Mouse (Mus musculus): ENCODE measurements around the gene Scd2. TPM values are rescaled to one million over a fixed set of nuclear protein-coding genes. Genes with fewer than 3 reads are reported as not detected.
A peak's percentile ranks its signal among the peaks of the same experiment; 100 is the strongest.

Scd2 gene
- total and polyA plus RNA-seq, 3 experiments: 47.4 to 593 (median 392) TPM

DNA sequence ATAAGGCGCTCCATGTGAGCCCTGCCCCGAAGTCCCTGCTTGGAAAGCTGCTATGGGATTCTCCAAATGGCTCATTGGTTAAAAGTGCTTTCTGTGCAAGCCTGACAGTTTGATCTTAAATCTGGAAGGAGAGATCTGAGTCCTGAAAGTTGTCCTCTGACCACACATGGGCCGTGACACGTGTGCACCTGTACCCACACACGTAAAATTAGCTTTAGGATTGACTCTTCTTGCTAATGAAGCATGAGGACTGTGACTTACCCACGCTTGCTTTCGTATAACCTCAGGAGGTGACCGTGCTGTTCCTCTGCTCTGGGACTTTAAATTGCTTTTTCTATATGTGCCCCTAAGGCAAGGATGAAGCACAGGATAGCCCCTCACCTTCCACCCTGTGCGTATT is 5.6 kb downstream of the Scd2 start:
- Histone ChIP-seq H3K4me1 (ENCODE audit: control insufficient read depth in 1 of 2, insufficient read depth in 2 of 2, low read length in 2 of 2) (peaks cover 4 to 63% of the 10 kb centered on the region in 2 experiments), H3K9me3 (replicated peaks; ENCODE audit: insufficient read depth, low read length) (no peaks in the 10 kb centered on the region), H3K79me2 (ENCODE audit: control insufficient read depth, insufficient read depth, low read length, poor library complexity) (peaks cover 58% of the 10 kb centered on the region), H3K4me3 (ENCODE audit: control insufficient read depth in 1 of 2, insufficient read depth in 1 of 2, low read depth in 2 of 2, low read length in 2 of 2) (peak overlapping the region; percentile 16 to 80; a peak in 2 of 4 replicates), H3K27ac (ENCODE audit: control insufficient read depth, low read depth, low read length) (peak overlapping the region; percentile 13), H3K27me3 (ENCODE audit: control insufficient read depth in 1 of 2, insufficient read depth in 2 of 2, low read length in 2 of 2) (no peaks in the 10 kb centered on the region), H3K36me3 (ENCODE audit: control insufficient read depth in 1 of 2, insufficient read depth in 2 of 2, low read length in 2 of 2) (peaks cover 56 to 65% of the 10 kb centered on the region in 2 experiments), H3K9ac (ENCODE audit: control insufficient read depth, low read depth, low read length, poor library complexity, severe bottlenecking) (peak overlapping the region; percentile 39)
- DNase-seq (ENCODE audit: low read depth, low spot score): no peak
- TF ChIP-seq MXI1 (IDR thresholded peaks at IDR 0.05; ENCODE audit: low read depth, low read length): peak; percentile 58; the same call in 1 of the 2 replicates
- no peak for TF ChIP-seq CHD2 (IDR thresholded peaks at IDR 0.05; ENCODE audit: low read length)
- TF ChIP-seq CHD1 (IDR thresholded peaks at IDR 0.05; ENCODE audit: low read depth, low read length): 0 out of 2 replicates have a peak, but pooled peaks have one; percentile 15

DNA sequence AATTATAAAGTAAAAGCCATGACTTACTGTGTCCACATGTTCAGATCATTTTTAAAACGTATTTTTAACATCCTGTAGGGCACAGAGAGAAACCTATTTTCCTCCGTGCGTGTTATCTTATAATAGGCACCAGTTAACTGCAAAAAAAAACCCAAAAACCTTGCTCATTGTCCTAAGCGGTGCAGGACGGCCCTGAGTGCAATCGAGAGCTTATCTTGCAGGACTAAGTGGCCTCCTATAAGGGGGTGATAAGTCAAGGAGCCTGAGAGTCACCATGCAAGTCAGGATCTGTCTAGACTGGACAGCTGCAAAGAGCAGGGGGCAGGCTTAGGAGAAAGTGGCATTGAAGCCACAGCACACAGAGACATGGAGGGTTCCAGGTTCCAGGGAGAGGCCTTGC is 6.4 kb downstream of the Scd2 start:
- Histone ChIP-seq H3K79me2 (ENCODE audit: control insufficient read depth, insufficient read depth, low read length, poor library complexity) (peaks cover 49% of the 10 kb centered on the region), H3K4me1 (ENCODE audit: control insufficient read depth in 1 of 2, insufficient read depth in 2 of 2, low read length in 2 of 2) (peaks cover 4 to 63% of the 10 kb centered on the region in 2 experiments), H3K27ac (ENCODE audit: control insufficient read depth, low read depth, low read length) (peak overlapping the region; percentile 21), H3K36me3 (ENCODE audit: control insufficient read depth in 1 of 2, insufficient read depth in 2 of 2, low read length in 2 of 2) (peaks cover 56 to 72% of the 10 kb centered on the region in 2 experiments), H3K9me3 (replicated peaks; ENCODE audit: insufficient read depth, low read length) (no peaks in the 10 kb centered on the region), H3K4me3 (ENCODE audit: control insufficient read depth in 1 of 2, insufficient read depth in 1 of 2, low read depth in 2 of 2, low read length in 2 of 2) (peak overlapping the region in 1 of 2 experiments; percentile 18; a peak in 1 of 4 replicates), H3K9ac (ENCODE audit: control insufficient read depth, low read depth, low read length, poor library complexity, severe bottlenecking) (peak overlapping the region; percentile 10), H3K27me3 (ENCODE audit: control insufficient read depth in 1 of 2, insufficient read depth in 2 of 2, low read length in 2 of 2) (no peaks in the 10 kb centered on the region)
- peak; percentile 57 for DNase-seq (ENCODE audit: low read depth, low spot score)
- TF ChIP-seq MAFK (IDR thresholded peaks at IDR 0.05; ENCODE audit: borderline replicate concordance, low read depth, low read length) (0 out of 2 replicates have a peak, but pooled peaks have one; percentile 9), RAD21 (IDR thresholded peaks at IDR 0.05; ENCODE audit: low read depth, low read length) (no peak), ZC3H11A (IDR thresholded peaks at IDR 0.05; ENCODE audit: low read depth, low read length) (no peak), RCOR1 (IDR thresholded peaks at IDR 0.05; ENCODE audit: low read depth, low read length) (0 out of 2 replicates have a peak, but pooled peaks have one; percentile 22), BHLHE40 (IDR thresholded peaks at IDR 0.05; ENCODE audit: borderline replicate concordance, low read depth, low read length) (no peak), MAZ (IDR thresholded peaks at IDR 0.05; ENCODE audit: low read depth, low read length) (no peak), ETS1 (IDR thresholded peaks at IDR 0.05; ENCODE audit: low read depth, low read length) (peak; percentile 32; the same call in 1 of the 2 replicates), ELF1 (IDR thresholded peaks at IDR 0.05; ENCODE audit: low read depth, low read length) (no peak), UBTF (IDR thresholded peaks at IDR 0.05; ENCODE audit: borderline replicate concordance, insufficient read depth, low read depth, low read length) (no peak), E2F4 (IDR thresholded peaks at IDR 0.05; ENCODE audit: borderline replicate concordance, low read depth, low read length) (no peak), MYC (IDR thresholded peaks at IDR 0.05; ENCODE audit: low read depth, low read length) (no peak), JUND (IDR thresholded peaks at IDR 0.05; ENCODE audit: low read depth, low read length) (no peak), USF1 (IDR thresholded peaks at IDR 0.05; ENCODE audit: low read depth, low read length) (no peak), ZKSCAN1 (IDR thresholded peaks at IDR 0.05; ENCODE audit: low read depth, low read length) (no peak), TAL1 (IDR thresholded peaks at IDR 0.05; ENCODE audit: low read length) (no peak), POLR2AphosphoS5 (IDR thresholded peaks at IDR 0.05; ENCODE audit: borderline replicate concordance, low read depth, low read length) (no peak), ZNF384 (IDR thresholded peaks at IDR 0.05; ENCODE audit: low read depth, low read length) (peak; percentile 57), POLR2A (IDR thresholded peaks at IDR 0.05; ENCODE audit: control insufficient read depth in 1 of 2, insufficient read depth in 1 of 2, low read depth in 1 of 2, low read length in 2 of 2, poor library complexity in 1 of 2) (no peak), NRF1 (IDR thresholded peaks at IDR 0.05; ENCODE audit: insufficient read depth, low read depth, low read length, poor library complexity, severe bottlenecking) (no peak), USF2 (IDR thresholded peaks at IDR 0.05; ENCODE audit: borderline replicate concordance in 1 of 2, insufficient read depth in 1 of 2, low read depth in 1 of 2, low read length in 2 of 2) (no peak), GABPA (IDR thresholded peaks at IDR 0.05; ENCODE audit: low read depth, low read length) (no peak), KAT2A (conservative IDR thresholded peaks at IDR 0.05; ENCODE audit: low read depth, low read length) (no peak), MAX (IDR thresholded peaks at IDR 0.05; ENCODE audit: low read length) (no peak), NELFE (IDR thresholded peaks at IDR 0.05; ENCODE audit: low read depth, low read length) (no peak), CTCF (IDR thresholded peaks at IDR 0.05 in 2 of 3, conservative IDR thresholded peaks at IDR 0.05 in 1 of 3; ENCODE audit: control insufficient read depth in 1 of 3, insufficient read depth in 1 of 3, low read depth in 2 of 3, low read length in 3 of 3, poor library complexity in 1 of 3, severe bottlenecking in 1 of 3) (no peak), TBP (IDR thresholded peaks at IDR 0.05; ENCODE audit: low read depth, low read length) (no peak), EP300 (IDR thresholded peaks at IDR 0.05; ENCODE audit: low read depth in 1 of 2, low read length in 2 of 2) (peak; percentile 58 to 73), HCFC1 (IDR thresholded peaks at IDR 0.05; ENCODE audit: low read depth, low read length) (no peak), ZMIZ1 (IDR thresholded peaks at IDR 0.05; ENCODE audit: low read depth, low read length) (0 out of 2 replicates have a peak, but pooled peaks have one; percentile 21)

Measured in MEL (cell line).